Mouse (Mus musculus) left cerebral cortex, adult 18-20 months (tissue): ENCODE measurements around the gene Slc12a1. TPM values are rescaled to one million over a fixed set of nuclear protein-coding genes. Genes with fewer than 3 reads are reported as not detected.

Experiments
- DNase-seq, 2 experiments: peaks; one replicate each; pipeline ENCODE4 v3.0.0; 2021 to 2022; ENCODE audit warnings: low spot score in 2 of 2, mixed read lengths in 1 of 2
- total RNA-seq, 2 experiments: library from RNA; stranded (reverse); gene quantifications; 2 replicates each; pipeline ENCODE4 v1.2.3; 2021

Gene Slc12a1
- total RNA-seq, 2 experiments from 2014 or later, result 0.09 TPM; not detected in 1

GRCm38 (mm10) chr2:125253699-125254098 is 101.4 kb downstream of the Slc12a1 start:
- no peak for DNase-seq

- DNase-seq, result no peak
Observed at GRCm38 (mm10) chr2:125254630-125255029, 102.3 kb downstream of the Slc12a1 start.

- no peak for DNase-seq
Observed at GRCm38 (mm10) chr2:125255886-125256285, 103.6 kb downstream of the Slc12a1 start.

- no peak for DNase-seq
Observed at GRCm38 (mm10) chr2:125259230-125260120, 107.2 kb downstream of the Slc12a1 start.

GRCm38 (mm10) chr2:125260326-125260725 is 108.0 kb downstream of the Slc12a1 start:
- no peak for DNase-seq

GRCm38 (mm10) chr2:125263056-125263455 is 110.8 kb downstream of the Slc12a1 start:
- peak; percentile 10 to 12 for DNase-seq

- DNase-seq, result no peak
Observed at GRCm38 (mm10) chr2:125263753-125264152, 111.4 kb downstream of the Slc12a1 start.

GRCm38 (mm10) chr2:125268876-125269275 is 116.6 kb downstream of the Slc12a1 start:
- no peak for DNase-seq

GRCm38 (mm10) chr2:125275617-125276016 is 123.3 kb downstream of the Slc12a1 start:
- no peak for DNase-seq

- no peak for DNase-seq
Observed at GRCm38 (mm10) chr2:125276692-125277091, 124.4 kb downstream of the Slc12a1 start.

- DNase-seq, result no peak
Observed at GRCm38 (mm10) chr2:125278474-125278873, 126.2 kb downstream of the Slc12a1 start.

Other genes with a start within 250 kb of the Slc12a1 start
- gene Slc24a5, start 84.4 kb upstream of the Slc12a1 start, total RNA-seq, result under 1 TPM; 0.42 to 0.49 TPM
- gene Myef2, start 28.8 kb upstream of the Slc12a1 start, total RNA-seq, result 10 to 100 TPM; 81.9 to 90.5 TPM
- 10 to 100 TPM in 1 of 2 experiments, 1 to 10 TPM in 1; 10.0 to 13.8 TPM for gene Ctxn2, start 15.8 kb upstream of the Slc12a1 start, total RNA-seq
- gene Dut, start 94.7 kb downstream of the Slc12a1 start, total RNA-seq, result 10 to 100 TPM; 24.5 to 26.9 TPM